Mouse (Mus musculus) naive thymus-derived CD4-positive, alpha-beta T cell, adult 2 months (primary cell): ENCODE measurements around the gene Pla2g12b.

Source experiments
- DNase-seq: peaks from one replicate; pipeline ENCODE4 v3.0.0-alpha.2; 2011; ENCODE audit warnings: low read depth

Gene Pla2g12b

GRCm38 (mm10) chr10:59467297-59467696 is 63.8 kb downstream of the Pla2g12b start:
- DNase-seq: no peak

GRCm38 (mm10) chr10:59470451-59470850 is 67.0 kb downstream of the Pla2g12b start:
- DNase-seq: no peak
